Mouse (Mus musculus) frontal cortex, postnatal 25 days (tissue): ENCODE measurements around the gene Il11ra1.

Source experiments
- DNase-seq, 2 experiments: peaks; one replicate each; pipeline ENCODE4 v3.0.0; 2022; ENCODE audit warnings: low spot score in 2 of 2

Gene Il11ra1

DNA sequence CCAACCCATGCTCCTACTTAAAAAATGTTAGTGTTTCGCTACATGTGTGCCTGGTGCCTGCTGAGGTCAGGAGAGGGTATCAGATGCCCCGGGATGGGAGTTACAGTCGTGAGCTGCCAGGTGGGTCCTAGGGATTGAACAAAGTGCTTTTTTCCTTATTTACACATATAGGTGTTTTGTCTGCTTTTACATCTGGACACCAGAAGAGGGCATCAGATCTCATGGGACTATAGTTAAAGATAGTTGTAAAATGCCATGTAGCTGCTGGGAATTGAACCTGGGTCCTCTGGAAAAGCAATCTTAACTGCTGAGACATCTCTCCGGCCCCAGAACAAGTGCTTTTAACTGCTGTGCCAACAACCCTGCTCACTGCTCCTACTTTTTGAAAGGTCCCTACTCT lies 10.4 kb downstream of the Il11ra1 start:
- DNase-seq = no peak

DNA sequence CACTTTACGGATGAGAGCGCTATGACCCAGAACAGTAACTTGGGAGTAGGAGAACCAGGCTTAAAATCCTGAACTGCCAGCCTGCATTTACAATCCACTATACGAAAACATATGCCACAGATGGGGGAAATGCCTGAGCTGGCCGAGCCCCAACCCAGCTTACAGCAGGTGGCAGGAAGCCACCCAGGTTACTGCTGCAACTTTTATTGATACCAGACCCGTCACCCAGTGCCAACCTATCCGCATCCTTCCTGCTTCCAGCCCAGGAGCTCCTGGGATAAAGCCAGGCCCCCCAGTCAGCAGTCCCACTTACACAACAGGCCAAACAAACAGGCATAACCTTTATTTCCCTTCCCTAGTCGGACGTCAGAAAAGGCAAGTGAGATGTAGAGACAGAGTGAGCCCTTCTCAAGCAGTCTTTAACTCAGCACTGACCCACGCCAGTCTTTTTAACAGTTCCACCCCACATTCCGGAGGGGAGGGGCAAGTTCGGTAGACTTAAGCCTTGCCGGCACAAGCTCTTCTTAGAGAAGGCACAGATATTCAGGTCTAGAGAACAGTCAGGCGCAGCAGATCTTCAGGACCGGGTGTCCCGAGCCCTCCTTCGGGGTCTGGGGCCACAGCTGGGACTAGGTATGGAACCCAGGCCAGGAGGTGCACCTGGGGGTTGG lies 12.1 kb downstream of the Il11ra1 start:
- no peak for DNase-seq

DNA sequence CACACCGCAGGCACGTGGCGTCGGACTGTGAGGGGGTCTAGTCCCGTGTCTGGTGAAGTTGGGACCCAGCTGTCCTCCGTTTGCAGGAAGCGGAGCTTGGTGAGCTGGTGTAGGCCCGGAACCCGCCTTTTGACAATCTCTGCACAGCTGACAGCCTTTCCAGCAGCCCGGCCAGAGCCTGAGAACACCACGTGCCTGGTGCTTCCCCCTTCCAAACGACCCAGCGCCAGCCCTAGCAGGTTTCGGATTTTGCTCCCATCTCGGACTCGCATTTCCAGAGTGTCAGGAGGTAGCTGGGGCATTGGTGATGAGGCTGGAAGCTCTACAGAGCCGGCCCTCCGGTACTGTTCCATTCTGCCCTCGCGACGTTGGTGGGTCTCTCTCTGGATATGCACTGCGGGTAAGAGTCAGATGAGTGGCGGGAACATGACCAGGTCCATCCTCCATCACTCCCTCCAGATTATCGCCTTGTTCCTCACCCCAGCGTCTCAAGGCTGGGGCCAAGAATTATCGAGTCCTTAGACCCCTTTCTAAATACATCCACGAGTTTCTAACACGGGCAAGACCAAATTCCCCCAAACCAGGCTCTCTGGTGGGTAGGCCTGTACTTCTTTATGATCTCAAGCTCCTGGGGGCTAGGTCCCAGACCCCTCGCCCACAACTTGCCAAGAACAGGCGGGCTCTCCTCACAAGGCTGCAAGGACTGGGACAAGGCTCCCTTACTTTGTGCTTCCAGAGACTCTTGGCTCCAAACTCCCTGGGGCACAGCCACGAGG lies 12.8 kb downstream of the Il11ra1 start:
- DNase-seq = no peak

DNA sequence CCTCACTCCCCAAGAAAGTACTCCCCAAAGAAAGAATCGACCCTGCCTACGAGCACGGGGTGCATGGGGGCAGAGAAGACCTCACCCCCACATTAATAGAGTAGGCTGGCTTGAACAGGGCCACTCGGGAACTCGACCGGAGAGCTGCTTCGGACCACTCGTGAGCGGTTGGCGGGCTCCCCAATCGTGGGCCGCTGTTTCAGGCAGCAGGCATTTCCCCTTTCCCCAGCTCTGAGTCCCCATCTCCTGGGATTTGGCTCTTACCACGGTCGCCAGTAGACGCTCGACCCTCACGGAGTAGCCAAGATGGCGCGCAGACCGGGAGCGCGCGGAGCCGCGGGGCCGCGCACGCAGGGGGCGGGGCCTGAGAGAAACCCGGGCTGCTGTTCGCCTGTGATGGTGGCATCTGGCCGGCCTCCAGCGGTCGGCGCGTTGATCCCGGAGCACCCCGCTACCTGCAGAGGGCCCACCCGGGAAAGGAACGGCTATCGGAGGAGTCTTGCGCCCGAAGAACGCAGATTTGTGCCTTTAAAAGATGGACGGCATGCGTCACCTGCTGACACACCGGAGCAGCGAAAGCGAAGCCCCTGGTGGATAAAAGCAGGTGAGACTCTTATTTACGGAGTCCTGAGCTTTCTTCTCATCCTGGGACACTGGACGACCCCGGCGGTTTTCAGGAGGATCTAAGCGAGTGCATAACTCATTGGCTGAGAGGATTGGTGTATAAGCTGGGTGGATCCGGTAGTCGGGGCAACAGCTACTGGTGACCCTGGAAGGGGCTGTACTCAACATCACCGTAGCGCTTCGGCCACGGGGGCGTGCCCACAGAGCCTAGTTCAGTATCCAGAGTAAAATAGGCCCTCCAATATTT lies 13.6 kb downstream of the Il11ra1 start, which contains the start of gene Rpp25l:
TSS of gene Rpp25l (minus strand) at position 338 of the 871 bp plus-strand sequence.
- DNase-seq = peak; percentile 58 to 82

DNA sequence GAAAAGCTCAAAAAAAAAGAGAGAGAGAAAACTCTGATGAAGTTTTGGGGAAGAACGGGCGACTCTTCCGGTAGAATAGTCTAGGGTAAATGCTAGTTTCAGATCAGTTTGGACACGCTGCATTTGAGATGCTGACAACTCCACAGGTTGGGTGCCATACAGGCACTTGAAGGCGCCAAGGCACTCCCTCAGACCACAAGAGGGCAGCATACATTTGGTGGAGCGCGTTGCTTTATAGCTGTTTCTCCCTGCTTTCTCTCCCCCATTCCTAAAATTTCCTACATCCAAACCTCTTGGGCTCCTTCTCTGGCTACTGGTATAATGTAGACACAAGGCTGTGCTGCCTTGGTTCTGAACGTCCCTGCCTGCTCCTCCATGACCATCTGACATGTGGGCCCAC lies 14.5 kb downstream of the Il11ra1 start:
- no peak for DNase-seq

DNA sequence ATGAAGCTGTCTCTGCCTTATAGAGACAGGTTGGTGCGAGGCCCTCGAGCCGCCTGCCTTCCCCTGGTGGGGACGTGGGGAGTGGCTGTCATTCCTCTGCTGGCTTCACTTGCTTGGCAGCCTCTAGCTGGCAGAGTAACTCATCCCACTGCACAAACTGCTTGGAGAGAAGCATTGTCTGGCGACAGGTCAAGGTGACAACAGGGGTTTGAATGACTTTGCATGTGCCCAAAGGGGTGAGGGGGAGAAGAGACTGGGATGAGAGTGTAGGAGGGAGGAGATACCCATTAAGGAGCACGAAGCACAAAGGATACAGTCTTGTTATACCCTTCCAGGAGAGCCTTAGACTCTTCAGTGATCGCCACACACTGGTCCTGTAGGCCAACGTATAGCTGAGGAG lies 15.3 kb downstream of the Il11ra1 start:
- DNase-seq = no peak

DNA sequence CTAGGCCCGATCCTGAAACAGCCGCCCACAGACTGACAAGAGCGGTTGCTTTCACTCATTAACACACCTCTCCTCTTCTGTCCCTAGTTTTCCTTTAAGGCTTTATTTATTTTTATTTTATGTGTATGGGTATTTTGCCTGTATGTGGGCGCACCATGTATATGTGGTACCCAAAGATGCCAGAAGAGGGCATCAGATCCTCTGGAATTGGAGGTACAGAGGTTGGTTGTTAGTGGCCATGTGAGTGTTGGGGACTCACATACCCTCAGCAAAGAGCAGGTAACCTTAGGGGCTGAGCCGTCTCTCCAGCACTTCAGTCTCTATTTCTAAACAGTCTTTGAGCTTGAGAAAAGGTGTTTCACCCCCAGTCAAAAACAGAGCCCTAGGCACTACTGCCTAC lies 15.8 kb downstream of the Il11ra1 start:
- DNase-seq = no peak

DNA sequence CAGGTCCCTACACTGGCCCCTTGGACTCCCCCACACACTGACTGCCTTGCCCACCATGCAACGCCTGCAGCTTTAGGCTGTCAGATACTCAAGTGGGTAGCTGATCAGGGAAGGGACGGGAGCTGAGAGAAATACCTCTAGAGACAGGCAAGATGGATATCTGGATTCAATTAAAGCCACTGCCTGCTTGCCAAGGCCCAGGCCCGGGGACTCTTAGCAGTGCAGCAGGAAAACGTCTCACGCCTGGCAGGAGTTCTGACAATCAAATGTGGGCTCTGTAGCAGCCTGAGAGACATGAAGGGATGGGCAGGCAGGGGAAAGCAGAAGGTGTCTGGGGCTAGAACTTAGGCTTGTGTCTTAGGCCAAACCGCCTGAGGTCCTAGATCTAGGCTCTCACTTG lies 17.0 kb downstream of the Il11ra1 start:
- DNase-seq = no peak

DNA sequence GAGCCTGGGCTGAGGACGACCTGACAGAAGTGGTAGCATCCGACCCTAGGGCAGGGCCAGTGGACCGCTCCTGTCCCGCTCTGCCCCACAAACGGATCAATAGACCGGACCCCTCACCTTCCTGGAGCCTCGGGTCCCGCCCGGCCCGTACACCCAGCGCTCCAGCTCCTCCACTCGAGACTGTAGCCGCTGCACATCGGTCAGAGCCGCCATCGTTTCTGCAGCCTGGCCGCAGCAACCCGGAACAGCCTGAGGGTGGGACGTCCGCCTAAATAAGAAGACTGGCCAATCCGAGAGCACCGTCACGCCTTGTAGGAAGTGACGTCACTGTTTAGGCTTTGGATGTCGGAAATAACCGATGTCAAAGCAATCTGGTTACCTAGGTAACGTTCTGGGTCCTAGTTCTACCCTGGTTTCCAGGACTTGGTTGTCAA lies 23.1 kb downstream of the Il11ra1 start, which contains the start of gene Dctn3:
TSS of gene Dctn3 (minus strand) at position 253 of the 434 bp plus-strand sequence.
- peak; percentile 70 to 84 for DNase-seq

DNA sequence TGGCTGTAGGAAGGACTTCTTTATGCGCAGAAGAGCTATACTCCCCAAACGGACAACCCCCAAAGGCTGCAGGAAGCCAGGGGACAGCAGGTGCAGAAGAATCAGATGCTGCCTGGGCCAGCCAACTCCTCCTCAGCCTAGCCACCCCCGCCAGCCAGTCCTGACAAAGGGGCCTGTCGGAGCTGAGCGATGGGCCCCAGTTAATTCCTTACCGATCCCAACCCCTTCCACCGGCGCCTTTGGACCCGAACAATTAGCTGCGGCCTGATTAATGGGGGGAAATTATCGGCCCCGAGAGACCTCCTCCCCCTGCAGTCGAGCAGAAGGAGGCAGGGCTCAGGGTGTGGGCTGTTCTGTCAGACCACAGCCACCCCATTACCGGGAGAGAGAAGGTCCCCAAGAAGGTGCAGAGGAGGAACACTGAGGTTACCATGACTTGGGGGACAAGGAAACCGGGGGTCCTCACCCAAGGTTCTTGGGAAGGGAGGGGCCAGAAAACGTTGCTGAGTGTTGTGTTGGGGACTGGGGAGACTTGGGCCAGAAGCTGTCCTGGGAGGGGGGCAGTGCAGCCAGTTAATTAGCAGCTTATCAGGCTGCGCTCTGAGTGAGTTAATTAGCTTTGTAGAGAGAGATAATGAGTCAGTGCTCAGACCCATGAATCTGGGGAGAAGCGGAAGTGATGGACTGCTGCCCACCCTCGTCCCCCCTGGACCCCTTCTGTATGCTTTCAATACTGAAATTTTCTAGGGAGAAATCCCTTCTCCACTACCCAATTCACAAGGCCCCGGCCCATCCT lies 27.2 kb downstream of the Il11ra1 start:
- no peak for DNase-seq

DNA sequence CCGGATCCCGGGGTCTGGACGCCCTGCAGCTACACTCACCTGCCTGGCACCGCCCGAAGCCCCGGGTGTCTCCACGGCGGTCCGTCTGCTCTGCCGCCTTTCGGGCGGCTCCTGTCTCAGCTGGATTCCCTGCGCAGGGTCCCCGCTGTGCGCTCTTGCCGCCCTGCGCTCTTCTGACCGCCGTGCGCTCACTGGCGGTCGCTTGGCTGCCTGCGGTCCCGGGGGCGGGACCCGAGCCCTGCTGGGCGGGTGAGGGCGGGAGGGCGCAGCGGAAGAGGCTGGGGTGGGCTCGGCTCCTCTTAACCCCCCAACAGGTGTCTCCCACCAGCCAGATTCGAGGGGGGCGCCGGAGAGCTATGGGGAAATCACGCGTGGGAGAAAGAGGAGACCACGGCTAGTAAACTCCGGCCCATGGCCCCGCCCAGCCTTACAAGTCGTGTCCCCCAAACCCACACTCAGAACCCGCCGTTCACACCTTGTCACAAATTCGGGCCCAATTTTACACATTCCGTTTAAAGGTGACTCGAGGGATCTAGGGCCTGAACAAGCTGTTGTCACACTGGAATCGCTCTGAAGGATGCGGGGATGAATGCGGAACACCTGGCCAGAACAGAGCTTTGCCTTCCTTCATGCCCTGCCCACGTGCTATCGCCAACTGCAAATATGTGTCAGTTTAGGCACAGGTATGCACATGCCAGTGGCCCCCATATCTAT lies 31.4 kb downstream of the Il11ra1 start, which contains the start of gene Arid3c:
TSS of gene Arid3c (minus strand) at position 91 of the 714 bp plus-strand sequence.
- DNase-seq = no peak

DNA sequence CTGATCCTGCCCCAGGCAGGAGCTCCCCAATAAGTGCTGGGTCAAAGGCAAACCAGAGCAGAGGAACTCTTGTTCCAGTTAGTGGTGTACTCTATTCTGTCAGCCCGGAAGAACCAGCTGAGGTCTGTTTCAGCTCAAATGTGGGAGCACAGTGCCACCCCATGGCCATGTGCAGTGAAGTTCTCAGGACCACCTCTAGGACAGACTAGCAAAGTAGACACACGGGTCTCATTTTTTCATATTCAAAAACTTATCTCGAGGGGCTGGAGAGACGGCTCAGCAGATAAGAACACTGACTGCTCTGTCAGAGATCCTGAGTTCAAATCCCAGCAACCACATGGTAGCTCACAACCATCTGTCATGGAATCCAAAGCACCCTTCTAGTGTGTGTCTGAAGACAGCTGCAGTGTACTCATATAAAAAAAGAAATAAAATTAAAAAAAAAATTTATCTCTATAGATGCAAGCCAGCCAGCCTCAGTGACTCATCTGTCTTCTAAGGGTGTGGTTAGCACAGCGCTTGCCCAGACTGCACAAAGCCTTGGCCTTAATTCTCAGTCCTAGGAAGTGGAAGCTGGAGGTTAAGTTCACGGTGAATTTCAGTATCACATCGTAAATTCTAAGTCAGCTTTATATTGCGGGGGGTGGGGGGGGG lies 37.9 kb downstream of the Il11ra1 start:
- peak; percentile 65 to 74 for DNase-seq

DNA sequence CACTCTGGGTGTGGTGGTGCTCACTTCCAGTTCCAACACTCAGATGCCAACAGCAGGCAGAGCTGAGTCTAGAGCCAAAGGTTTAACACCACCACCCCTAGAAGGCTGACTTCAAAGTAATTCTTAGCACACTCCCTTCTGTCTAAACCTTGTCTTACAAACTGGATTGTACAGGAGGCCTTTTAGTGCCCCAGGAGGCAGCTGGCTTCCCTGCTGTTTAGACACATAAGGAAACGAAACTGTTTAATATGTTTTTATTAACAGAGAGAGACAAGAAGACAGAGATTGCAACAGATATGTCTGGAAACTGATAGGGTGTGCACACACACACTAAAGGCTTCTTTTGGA lies 38.4 kb downstream of the Il11ra1 start:
- no peak for DNase-seq

DNA sequence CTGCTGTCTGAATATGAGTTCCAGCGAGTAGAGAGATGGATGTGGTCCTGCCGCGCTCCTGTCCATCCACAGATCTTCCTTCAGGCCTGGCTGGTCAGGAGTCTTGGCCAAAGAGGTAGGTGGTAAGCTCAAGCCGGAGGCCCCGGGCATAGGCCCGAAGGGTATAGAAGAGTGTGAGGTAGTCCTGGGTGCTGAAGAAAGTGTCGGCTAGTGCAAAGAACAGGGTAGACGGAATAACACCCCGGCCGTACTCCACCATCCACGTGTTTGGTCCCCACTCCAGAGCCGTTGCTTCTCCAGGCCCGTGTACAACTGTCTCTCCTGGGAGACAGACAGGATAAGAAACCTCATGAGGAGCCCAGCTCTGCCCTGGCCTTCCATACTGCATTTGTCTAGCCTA lies 39.5 kb downstream of the Il11ra1 start:
- DNase-seq = no peak

DNA sequence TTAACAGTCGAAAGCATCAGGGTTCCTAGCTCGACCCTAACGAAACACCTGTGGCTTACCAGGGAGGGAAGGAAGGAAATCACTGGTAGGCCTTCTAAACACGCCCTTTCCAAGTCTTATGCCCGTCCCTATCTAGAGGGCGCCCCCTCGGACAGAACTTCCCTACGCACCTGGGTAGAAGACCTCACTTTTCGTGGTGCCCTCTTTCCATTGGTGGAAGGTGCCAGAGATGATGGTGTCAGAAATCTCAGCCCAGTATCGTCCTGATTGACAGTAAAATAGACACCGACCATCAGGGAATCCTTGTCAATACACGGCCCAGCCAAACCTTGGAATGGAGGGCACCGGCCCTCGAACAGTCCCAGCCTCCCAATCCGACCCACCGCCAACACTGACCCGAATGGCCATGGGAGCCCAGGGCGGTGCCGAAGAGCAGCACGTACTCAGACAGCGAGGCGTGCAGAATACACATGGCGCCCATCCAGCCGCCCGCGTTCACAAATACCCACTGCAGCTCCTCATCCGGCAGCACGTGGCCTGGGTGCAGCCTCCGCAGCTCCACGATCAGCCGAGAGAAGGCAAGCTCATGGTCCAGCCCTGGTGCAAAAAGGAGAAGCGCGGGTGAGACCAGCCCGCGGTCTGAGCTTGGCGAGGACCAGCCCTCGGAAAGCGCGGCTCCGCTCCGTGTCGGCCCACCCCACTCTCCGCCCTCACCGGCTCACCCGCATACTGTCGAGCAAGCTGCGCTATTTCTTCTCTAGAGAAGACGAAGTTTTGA lies 40.8 kb downstream of the Il11ra1 start:
- peak; percentile 45 to 66 for DNase-seq

DNA sequence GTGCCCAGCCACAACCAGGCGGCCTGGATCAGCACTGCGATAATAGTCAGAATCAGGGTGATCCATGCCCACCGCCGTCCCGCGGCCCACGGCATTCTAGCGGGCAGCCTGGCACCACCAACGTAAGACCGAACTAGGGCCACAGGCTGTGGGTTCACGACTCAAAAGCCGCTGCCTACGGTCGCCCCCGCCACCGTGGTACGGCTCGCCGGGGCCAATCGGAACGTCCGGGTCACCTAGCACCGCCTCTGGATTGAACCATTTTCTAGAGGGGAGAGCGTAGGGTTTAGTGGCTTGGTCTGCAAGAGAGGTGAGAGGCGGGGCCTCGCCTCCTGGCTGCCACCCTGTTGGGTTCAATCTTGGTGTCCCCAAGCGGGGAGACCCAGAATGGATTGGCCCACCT lies 41.4 kb downstream of the Il11ra1 start:
- DNase-seq = peak; percentile 86 to 91

DNA sequence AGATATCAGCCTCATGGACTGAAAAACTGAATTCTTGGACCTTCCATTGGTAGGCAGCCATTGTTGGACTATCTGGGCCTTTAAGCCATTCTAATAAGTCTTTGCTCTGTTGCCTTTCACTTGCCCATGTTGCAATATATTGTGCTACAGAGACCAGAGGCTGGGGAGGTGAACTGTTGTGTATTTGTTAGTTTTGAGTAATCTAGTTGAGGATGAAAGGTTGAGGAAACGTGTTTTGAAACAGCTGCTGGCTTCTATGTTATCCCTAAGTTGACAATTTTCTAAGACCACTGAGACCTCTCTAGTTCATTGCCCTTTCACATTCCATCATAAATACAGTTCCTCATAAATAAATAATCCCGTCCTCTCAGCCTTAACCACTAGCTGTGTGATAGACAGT lies 44.3 kb downstream of the Il11ra1 start:
- no peak for DNase-seq

DNA sequence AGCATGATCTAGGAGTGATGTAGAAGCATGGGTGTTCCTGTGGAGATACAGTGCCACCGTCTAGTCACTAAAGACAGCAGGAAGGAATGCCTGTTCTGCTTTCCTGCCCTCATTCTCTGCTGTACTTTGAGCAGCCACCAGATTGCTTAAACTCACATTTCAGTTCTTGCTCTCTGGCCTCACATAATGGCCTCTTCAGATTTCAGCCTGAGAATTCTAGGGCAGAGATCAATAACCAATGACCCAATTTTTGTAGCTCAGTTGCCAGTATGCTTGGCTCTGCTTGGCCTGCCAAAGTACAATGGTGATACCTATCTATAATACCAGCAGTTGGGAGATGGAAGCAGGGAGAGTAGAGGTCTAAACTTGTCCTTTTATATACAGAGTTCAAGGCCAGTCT lies 45.2 kb downstream of the Il11ra1 start:
- no peak for DNase-seq

DNA sequence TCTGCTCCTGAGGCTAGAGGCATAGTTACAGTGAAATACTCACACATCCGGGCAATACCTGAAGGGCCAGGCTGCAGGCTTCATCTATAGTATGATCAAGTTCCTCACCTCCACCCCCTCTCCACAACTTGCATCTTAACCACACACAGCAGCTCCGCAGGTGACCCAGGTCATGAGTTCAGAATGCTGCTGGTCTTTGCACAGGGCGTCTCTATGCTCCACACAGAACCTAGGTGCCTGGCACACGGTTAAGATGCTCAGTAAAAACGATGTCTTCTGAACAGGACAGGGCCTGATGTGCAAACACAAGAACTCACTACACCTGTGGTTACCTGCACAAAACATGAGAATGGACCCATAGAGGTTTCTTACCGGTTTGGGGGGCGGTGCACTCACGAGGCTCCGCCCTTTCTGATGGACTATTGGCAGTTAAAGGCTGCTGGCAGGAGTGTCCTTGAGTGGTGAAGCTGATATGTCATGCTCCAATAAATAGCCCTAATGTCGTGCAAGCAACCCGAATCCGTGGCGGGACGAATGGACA lies 55.1 kb downstream of the Il11ra1 start, which contains the start of gene Galt:
TSS of gene Galt (plus strand) at position 432 of the 541 bp plus-strand sequence.
- DNase-seq = no peak
